Mouse (Mus musculus) testis, adult 2 months (tissue): Measurements from ENCODE around the gene Samsn1.

Source experiments
- CTCF ChIP-seq: fragments of 200-500 bp; IDR thresholded peaks from 2 replicates; pipeline ENCODE4 v1.5.1; 2012; ENCODE audit warnings: low read depth, mild to moderate bottlenecking, inconsistent platforms, low read length, moderate library complexity; ENCODE audit not compliant: control insufficient read depth, insufficient read depth, insufficient replicate concordance
- POLR2A ChIP-seq: fragments of 200-500 bp; IDR thresholded peaks from 2 replicates; pipeline ENCODE4 v1.6.1; 2012; ENCODE audit warnings: low read depth, mild to moderate bottlenecking, inconsistent platforms, low read length, moderate library complexity; ENCODE audit not compliant: control insufficient read depth

DNA sequence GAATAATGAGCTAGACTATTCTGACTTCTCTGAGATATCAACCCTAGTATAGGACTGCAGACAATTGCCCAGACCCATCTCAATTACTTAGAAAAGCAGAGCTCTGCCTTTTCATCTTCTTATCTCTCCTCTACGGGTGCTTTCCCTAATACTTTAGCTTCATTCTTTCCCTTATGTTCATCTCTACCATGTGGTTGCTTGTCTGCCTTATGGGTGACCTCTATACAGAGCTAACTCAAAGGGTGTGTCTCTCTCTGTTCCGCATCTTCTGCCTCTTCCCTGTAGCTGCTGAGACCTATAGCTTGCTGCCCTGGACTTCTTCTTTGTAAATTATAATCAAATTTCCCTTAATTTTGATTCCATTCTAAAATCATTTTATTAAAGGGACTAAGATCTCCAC is 147.6 kb downstream of the Samsn1 start:
- TF ChIP-seq CTCF = no peak
- TF ChIP-seq POLR2A = no peak
